Mouse (Mus musculus) lung, postnatal 10 days (tissue): ENCODE measurements at regions not wholly inside any gene's neighbourhood (a gene's known extent, or its start where the extent isn't known, plus 50 kb on each side); places are given as distances from the start of the nearest gene placed in this dataset.

ENCODE experiments used
- DNase-seq: peaks from one replicate; pipeline ENCODE4 v3.0.0; 2021

GRCm38 (mm10) chr2:12697209-12697608 is 226.6 kb upstream of the Pter start:
- DNase-seq, result no peak

GRCm38 (mm10) chr2:12699331-12699730 is 224.5 kb upstream of the Pter start:
- no peak for DNase-seq

- DNase-seq, result no peak
Observed at GRCm38 (mm10) chr2:12707514-12707913, 216.3 kb upstream of the Pter start.

GRCm38 (mm10) chr2:12709156-12709923 is 214.5 kb upstream of the Pter start:
- DNase-seq, result peak; percentile 50

GRCm38 (mm10) chr2:12709924-12710240 is 214.0 kb upstream of the Pter start:
- no peak for DNase-seq

- DNase-seq, result no peak
Observed at GRCm38 (mm10) chr2:12716124-12717012, 207.5 kb upstream of the Pter start.

- no peak for DNase-seq
Observed at GRCm38 (mm10) chr2:12729251-12729650, 194.6 kb upstream of the Pter start.

- DNase-seq, result no peak
Observed at GRCm38 (mm10) chr2:12737140-12737539, 186.7 kb upstream of the Pter start.

GRCm38 (mm10) chr2:12746856-12747255 is 177.0 kb upstream of the Pter start:
- DNase-seq, result no peak

GRCm38 (mm10) chr2:12758816-12759215 is 165.0 kb upstream of the Pter start:
- peak; percentile 4 for DNase-seq

- DNase-seq, result no peak
Observed at GRCm38 (mm10) chr2:12759931-12760330, 163.9 kb upstream of the Pter start.

GRCm38 (mm10) chr2:12761461-12761860 is 162.4 kb upstream of the Pter start:
- DNase-seq, result no peak

- DNase-seq, result no peak
Observed at GRCm38 (mm10) chr2:12764510-12764909, 159.3 kb upstream of the Pter start.

GRCm38 (mm10) chr2:12765336-12765735 is 158.5 kb upstream of the Pter start:
- no peak for DNase-seq

- DNase-seq, result no peak
Observed at GRCm38 (mm10) chr2:12776866-12777265, 147.0 kb upstream of the Pter start.

GRCm38 (mm10) chr2:12777696-12778095 is 146.1 kb upstream of the Pter start:
- DNase-seq, result no peak

- DNase-seq, result no peak
Observed at GRCm38 (mm10) chr2:12792596-12792995, 131.2 kb upstream of the Pter start.

GRCm38 (mm10) chr2:12797615-12798169 is 126.1 kb upstream of the Pter start:
- no peak for DNase-seq

GRCm38 (mm10) chr2:12799153-12799925 is 124.5 kb upstream of the Pter start:
- DNase-seq, result no peak

GRCm38 (mm10) chr2:12802667-12803066 is 121.2 kb upstream of the Pter start:
- no peak for DNase-seq

GRCm38 (mm10) chr2:12805096-12805495 is 118.7 kb upstream of the Pter start:
- DNase-seq, result no peak

GRCm38 (mm10) chr2:12808466-12808865 is 115.4 kb upstream of the Pter start:
- DNase-seq, result no peak

- no peak for DNase-seq
Observed at GRCm38 (mm10) chr2:12815339-12815738, 108.5 kb upstream of the Pter start.
